Mouse (Mus musculus) spleen, postnatal 10 days (tissue): Measurements from ENCODE around the gene Hbb-bs.
"Not testable (repeated sequence)": the region's sequence is repeated elsewhere in the genome, so short reads cannot be mapped to it uniquely, and the experiment has no call there.

Experiments
- DNase-seq, 2 experiments: peaks; one replicate each; pipeline ENCODE4 v3.0.0; 2021 to 2022; ENCODE audit warnings: low spot score in 2 of 2

The Hbb-bs gene

DNA sequence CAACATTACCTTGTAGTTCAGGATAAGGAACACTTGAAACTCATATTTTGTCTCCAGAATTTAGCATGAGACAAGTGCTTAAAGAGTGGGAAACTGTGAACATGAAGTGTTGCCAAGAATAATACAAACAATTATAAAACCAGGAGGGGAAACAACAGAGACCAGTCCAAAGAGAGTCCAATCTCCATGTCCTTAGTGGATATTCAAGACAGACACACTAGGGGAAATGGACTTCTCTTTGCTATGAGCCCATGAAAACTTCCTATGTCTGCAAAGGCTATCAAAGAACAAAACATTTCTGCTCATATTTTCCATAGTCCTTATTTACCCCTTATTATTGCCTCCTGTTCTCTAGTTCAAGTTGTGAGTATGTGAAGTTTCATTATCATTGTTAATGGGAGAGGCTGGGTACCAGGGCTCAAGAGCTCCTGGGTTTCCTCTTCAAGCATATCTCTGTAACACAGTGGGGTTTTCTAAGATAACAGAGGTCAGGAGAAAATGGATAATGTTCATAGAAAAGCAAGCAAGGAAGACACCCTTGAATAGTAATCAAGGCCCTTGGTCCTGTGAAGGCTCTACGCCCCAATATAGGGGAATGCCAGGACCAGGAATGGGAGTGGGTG is 16.6 kb downstream of the Hbb-bs start:
- DNase-seq, result no peak

DNA sequence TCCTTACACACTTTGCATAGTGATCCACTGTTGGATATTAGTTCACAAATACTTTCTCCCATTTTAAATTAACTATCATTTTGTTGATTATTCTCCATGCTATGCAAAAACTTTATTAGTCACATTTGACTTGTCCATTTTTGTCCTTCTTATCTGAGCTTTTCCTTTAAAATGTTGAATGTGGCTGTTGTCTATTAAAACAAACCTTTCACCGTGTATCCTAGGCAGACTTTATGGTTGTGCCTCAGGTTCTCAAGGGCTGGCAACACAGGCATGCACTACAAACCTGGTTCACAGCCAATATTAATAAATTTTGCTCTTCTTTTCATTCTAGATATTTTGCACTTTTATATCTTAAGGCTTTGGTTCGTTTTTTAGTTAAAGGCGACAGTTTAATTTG is 17.1 kb downstream of the Hbb-bs start:
- DNase-seq, result peak in 1 of 2 experiments; percentile 22

DNA sequence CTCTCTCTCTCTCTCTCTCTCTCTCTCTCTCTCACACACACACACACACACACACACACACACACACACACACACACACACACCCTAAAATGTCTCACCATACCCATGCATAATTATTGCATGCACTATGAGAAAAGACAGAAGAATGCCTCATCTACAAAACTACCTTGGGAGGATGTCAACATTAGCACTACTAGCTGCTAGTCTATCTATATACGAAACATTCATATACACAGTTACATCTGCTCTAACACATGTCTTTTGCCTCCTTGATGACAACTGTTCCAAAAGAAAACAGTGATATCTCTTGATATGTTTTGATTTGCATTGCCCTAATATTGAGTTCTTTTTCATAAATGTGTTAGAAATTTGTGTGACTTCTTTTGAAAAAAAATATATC is 17.6 kb downstream of the Hbb-bs start:
- no peak for DNase-seq

DNA sequence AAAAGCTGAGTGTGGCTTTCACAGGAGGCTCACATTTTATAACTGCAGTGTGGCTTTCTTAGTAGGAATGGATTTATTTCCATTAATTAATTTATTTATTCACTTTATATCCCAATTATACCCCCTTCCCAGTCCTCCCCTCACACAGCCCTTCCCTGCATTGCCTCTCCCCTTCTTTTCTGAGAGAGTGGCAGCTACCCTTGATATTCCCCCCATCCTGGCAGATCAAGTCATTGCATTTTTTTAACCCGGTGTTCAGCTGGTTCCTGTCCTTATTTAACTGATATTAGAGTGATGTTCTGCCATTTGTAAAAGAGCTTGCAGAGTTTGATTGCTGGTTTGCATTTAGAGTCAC is 18.1 kb downstream of the Hbb-bs start:
- DNase-seq, result peak in 1 of 2 experiments; percentile 51

DNA sequence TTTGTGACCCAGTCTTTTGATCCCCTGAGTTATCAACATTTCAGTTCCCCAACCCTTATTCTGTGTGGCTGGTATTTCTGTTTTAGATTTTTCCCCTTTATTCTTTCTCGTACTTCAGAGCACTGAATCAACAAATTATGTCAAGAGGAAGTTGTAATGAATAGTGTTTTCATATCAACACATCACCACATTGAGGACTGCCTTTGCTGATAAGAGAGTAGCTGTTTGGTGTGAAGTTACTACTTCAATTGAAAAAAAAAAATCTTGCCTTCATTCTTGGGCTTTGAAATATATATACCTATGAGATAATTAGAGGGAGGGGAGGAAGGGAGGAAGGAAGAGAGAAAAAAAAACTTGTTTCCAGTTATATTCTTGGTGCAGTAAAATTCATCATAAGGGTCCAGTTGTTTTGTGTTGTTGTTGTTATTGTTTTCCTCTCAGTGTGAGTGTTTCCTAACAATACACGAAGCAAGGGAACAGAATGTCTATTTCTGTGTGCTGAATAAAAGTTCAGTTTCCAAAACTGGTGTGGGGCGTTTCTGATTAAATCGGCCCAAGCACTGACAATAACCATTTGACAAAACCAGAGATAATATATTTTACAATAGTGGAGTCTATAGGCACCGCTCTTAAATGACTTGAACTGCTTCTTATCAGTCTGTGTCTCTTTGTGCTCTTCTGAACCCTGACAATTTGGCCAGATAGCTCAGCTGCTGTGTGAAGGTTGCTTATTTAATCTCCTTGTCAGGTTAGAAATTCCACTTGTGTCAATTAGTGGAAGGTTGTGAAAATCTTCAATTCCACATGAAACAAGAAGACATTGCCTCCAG is 18.7 kb downstream of the Hbb-bs start:
- no peak for DNase-seq

DNA sequence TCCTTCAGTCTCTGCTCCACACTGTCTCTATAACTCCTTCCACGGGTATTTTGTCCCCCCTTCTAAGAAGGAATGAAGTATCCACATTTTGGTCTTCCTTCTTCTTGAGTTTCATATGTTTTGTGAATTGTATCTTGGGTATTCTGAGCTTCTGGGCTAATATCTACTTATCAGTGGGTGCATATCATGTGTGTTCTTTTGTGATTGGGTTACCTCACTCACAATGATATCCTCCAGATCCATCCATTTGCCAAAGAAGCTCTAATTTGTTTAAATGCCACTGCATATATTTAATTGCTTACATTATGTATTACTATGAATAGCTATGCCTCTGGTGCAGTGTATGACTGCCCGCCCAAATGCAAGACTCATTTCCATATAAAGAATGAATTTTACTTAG is 19.8 kb downstream of the Hbb-bs start:
- not testable (repeated sequence) for DNase-seq

DNA sequence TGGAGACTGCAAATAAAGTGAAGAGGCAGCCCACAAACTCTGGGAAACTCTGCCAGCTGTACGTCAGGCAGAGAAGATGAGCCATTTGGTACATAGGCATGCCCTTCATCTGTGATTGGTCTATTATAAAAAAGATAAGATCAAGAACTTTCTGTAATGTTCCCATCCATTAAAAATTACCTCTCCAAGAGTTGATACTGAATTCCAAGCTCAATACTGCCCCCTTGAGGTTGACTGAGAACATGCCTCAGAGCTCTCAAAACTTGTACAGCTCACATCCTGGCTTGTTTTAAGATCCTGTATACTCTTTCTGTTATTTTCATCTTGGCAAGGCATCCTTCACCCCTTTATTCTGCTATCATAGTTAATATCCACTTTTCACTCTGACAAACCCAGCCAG is 21.0 kb downstream of the Hbb-bs start:
- DNase-seq, result peak in 1 of 2 experiments; percentile 55

DNA sequence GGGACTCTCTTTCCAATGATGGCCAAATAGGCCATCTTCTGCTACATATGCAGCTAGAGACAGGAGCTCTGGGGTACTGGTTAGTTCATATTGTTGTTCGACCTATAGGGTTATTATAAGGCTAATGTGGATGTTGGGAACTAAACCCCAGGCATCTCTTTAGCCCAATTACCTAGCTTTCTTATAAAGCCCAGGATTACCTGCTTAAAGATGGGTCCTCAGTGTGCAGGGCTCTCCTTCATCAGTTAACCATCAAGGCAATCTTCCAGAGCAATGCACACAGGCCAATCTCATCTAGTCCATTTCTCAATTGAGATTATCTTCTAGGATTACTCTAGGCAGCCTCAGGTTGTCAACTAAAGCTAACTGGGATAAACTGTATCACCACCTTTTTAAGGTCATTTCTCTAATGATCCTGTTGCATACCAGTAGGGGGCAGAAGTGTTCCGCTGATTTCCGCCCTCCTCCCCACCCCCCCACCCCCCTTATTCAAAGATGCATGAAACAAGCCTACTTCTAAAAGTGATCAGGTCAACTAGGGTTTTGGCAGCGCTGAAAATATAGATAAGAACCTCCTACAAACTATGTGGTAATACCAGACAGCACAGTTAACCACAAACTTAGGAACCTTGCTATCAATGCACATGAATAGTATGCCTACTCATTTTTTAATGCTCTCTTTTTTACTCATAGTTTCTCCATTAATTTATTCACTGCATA is 35.1 kb downstream of the Hbb-bs start:
- peak in 1 of 2 experiments; percentile 46 for DNase-seq

DNA sequence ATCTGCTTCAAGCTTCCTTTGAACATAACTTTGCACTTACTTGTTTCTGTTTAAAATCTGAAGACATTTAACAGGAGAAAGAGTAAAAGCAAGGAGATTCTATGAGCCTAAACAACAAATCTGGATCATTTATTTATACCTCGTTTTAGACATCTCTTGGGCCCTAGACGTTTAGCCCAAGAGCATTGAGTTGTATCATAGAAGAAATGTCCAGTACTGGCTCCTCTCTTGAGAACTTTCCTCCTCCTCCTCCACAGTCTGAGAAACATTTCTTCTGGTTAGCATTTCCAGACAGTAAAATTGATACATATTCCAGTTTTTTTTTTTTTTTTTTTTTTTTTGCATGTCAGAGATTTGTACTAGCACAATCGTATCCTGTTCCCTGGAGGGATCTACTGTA is 36.2 kb downstream of the Hbb-bs start, which contains the start of gene Olfr67:
TSS of gene Olfr67 (minus strand) at position 101 of the 400 bp plus-strand sequence.
- no peak for DNase-seq

DNA sequence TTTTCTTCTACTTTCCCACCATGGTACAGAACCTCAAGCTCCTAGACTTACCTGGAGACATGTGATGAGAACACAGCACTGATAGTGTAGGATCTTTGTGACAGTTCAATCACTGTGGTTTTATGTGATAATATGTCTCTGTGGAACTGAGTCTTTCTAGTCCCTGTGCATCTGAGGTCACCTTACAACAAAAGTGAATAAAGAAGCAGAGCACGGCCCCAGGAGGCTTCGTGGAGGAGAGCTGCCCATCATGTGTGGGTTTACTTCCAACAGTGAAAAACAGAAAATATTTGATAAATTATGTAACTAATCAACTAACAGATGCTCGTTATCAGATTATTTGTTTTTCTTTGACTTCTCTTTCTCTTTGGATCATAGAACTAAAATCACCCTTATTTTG is 48.3 kb downstream of the Hbb-bs start, which contains the start of gene Olfr68:
TSS of gene Olfr68 (minus strand) at position 101 of the 400 bp plus-strand sequence.
- DNase-seq, result no peak

DNA sequence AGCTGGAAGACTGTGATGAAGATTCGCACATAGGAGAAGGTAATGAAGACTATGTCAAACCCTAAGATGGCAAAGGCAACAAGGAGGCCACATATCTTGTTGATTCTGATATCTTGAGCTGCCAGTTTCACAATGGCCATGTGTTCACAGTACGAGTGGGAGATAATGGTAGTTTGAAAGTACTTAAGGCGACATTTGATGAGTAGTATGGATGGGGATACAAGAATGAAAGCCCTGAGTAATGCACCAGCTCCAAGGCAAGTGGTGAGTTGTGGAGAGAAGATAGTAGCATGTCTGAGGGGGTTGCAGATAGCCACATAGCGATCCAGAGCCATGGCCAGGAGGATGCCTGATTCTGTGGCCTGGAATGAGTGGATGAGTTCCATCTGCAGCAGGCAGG is 50.2 kb downstream of the Hbb-bs start:
- DNase-seq, result not testable (repeated sequence)
